Mouse (Mus musculus): Measurements from ENCODE around the gene Trim9. TPM values are rescaled to one million over a fixed set of nuclear protein-coding genes. Genes with fewer than 3 reads are reported as not detected.

Trim9 gene
- polyA plus RNA-seq, 1 experiment from 2014 or later, result 1.1 TPM

DNA sequence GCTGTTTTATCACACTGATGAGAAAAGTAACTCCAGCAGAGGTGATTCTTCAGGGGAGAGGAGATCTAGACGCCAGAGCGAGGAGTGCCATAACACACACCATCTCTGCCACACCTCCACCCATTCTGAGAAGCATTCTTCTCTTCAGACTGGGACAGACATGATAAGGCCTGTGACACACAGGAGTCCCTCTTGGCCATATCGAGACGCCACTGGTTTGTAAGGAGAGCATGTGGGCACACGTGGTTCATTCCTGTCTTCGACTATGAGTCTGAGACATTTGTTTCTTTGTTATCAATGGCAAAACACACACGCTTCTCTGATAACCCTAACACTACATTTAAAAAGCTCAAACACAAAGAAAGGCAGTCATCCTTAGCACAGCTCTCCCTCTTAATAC, 43.9 kb downstream of the Trim9 start:
- H3K27ac ChIP-seq (ENCODE audit: low read length), result no peak overlapping the region
- no peaks in the 10 kb centered on the region for H3K27me3 ChIP-seq (ENCODE audit: control insufficient read depth, insufficient read depth, low read length)
- ATAC-seq (ENCODE audit: insufficient read depth, low FRiP score), result no peak
- H3K9me3 ChIP-seq (replicated peaks; ENCODE audit: control insufficient read depth, low read length), result no peaks in the 10 kb centered on the region
- no peaks in the 10 kb centered on the region for H3K36me3 ChIP-seq (ENCODE audit: control insufficient read depth, insufficient read depth, low read length)
- no peak overlapping the region for H3K4me2 ChIP-seq (ENCODE audit: low read depth, low read length)
- no peaks in the 10 kb centered on the region for H3K4me1 ChIP-seq (ENCODE audit: control insufficient read depth, insufficient read depth, low read length)
- no peak overlapping the region for H3K4me3 ChIP-seq (replicated peaks; ENCODE audit: low read length)
- WGBS, result 57% methylated on average over 7 of the region's 7 CpGs
- H3K9ac ChIP-seq (ENCODE audit: low read length), result no peak overlapping the region

DNA sequence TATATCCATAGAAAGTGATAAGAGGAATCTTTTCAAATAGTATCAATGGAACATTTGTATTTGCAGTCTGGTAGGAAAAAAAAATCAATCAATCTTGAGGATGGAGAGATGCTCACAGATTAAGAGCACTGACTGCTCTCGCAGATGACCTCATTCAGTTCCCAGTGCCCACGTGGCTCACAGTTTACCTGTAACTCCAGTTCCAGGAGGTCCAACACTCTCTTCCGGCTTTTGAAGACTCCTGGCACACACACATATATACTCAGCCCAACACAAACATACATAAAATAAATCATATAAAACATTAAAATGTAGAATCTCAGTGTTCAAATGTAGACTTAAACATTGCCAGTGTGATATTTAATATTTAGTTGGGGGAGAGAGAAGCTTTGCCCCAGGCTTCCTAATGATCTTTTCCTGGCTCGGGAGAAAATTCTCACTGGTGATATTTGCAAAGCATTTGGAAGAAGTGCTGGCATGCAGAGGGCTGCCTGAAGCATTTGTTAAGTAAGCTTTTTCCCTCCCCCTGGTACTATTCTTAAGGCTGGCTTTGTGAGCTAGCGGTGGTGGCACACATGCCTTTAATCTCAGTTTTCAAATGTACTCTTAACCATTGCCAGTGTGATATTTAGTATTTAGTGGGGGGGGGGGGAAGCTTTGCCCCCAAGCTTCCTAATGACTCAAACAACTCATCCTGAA, 45.2 kb downstream of the Trim9 start:
- WGBS, result 45% methylated on average over 5 of the region's 5 CpGs
- no peaks in the 10 kb centered on the region for H3K4me1 ChIP-seq (ENCODE audit: control insufficient read depth, insufficient read depth, low read length)
- H3K27me3 ChIP-seq (ENCODE audit: control insufficient read depth, insufficient read depth, low read length), result no peaks in the 10 kb centered on the region
- ATAC-seq (ENCODE audit: insufficient read depth, low FRiP score), result no peak
- H3K4me3 ChIP-seq (replicated peaks; ENCODE audit: low read length), result no peak overlapping the region
- H3K9ac ChIP-seq (ENCODE audit: low read length), result no peak overlapping the region
- no peak overlapping the region for H3K4me2 ChIP-seq (ENCODE audit: low read depth, low read length)
- no peak overlapping the region for H3K27ac ChIP-seq (ENCODE audit: low read length)
- H3K36me3 ChIP-seq (ENCODE audit: control insufficient read depth, insufficient read depth, low read length), result no peaks in the 10 kb centered on the region
- no peaks in the 10 kb centered on the region for H3K9me3 ChIP-seq (replicated peaks; ENCODE audit: control insufficient read depth, low read length)

DNA sequence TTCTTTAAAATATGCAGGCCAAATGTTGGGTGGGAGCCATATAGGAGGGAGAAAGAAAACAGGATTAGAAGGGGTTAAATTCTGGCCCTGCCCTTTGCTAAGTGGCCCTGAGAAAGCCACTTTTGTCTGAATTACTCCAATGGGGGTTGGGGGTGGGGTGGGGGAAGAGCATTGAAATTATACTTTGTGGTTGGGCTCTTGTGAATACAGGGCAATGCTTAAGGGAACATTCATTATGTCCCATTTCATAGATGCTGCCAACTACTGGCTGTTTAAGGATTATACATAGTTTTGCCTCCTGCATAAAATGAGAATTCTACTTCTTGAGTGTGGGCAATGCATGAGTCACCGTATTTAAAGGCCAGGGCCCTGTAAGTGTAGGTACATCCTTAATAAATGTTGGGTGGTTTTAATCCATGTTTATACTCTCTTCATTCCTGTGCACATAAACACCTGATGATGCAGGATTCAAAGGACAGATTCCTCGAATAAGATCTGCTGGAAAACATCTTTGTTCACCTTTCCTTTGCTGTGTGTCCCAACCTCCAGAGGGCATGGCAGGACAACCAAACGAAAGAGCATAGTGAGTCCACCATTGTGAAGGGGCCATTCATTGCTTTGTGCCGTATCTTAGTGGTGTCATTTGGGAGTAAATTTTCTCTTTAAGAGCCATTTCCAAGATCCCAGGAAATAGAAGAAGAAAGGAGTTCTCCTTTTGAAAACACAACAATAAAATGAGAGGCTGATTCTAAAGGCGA, 53.3 kb downstream of the Trim9 start:
- no peak overlapping the region for H3K9ac ChIP-seq (ENCODE audit: low read length)
- H3K4me1 ChIP-seq (ENCODE audit: control insufficient read depth, insufficient read depth, low read length), result no peaks in the 10 kb centered on the region
- 66% methylated on average over 5 of the region's 5 CpGs for WGBS
- no peak overlapping the region for H3K27ac ChIP-seq (ENCODE audit: low read length)
- H3K4me2 ChIP-seq (ENCODE audit: low read depth, low read length), result no peak overlapping the region
- H3K9me3 ChIP-seq (replicated peaks; ENCODE audit: control insufficient read depth, low read length), result 0 out of 2 replicates have a peak, but pooled peaks cover 3% of the 10 kb centered on the region
- H3K4me3 ChIP-seq (replicated peaks; ENCODE audit: low read length), result no peak overlapping the region
- no peaks in the 10 kb centered on the region for H3K27me3 ChIP-seq (ENCODE audit: control insufficient read depth, insufficient read depth, low read length)
- ATAC-seq (ENCODE audit: insufficient read depth, low FRiP score), result no peak
- H3K36me3 ChIP-seq (ENCODE audit: control insufficient read depth, insufficient read depth, low read length), result no peaks in the 10 kb centered on the region

DNA sequence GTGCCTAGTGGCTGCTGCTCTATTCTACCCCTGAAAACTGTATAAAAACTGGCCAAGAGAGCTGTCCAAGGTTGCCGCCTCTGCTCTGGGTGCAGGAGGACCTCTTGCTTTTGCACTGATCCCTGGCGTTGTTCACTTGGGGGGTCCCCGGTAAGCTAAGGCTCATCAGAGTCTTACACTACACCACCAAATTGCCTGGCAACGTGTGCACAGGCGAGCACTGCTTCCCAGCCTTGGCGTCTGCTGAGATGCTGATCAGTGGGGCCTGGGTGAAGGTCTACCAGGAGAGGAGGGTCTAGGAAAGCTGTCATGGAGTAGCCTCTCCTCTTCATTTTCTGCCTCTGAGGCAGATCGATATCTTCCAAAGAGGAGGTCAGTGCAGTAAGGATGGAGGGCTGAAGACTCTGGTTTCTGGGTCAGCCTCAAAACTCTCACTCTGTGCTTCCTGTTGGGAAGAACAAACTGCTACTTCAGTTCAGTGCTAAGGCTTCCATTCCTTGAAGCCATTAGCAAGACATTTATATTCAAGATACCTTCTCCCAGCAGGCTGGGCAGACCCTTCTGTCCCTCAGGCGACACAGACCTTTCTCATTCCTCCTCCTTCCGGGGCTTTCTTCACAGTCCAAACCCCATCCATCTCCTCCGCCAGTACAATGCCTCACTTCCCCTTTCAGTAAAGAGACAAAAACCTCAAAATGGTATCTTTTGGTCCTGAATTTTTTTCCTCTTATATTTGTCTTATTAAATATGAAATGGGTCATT, 54.1 kb downstream of the Trim9 start:
- no peak overlapping the region for H3K4me2 ChIP-seq (ENCODE audit: low read depth, low read length)
- H3K27ac ChIP-seq (ENCODE audit: low read length), result no peak overlapping the region
- WGBS, result 85% methylated on average over 10 of the region's 10 CpGs
- no peaks in the 10 kb centered on the region for H3K4me1 ChIP-seq (ENCODE audit: control insufficient read depth, insufficient read depth, low read length)
- H3K4me3 ChIP-seq (replicated peaks; ENCODE audit: low read length), result no peak overlapping the region
- no peak overlapping the region for H3K9ac ChIP-seq (ENCODE audit: low read length)
- no peaks in the 10 kb centered on the region for H3K27me3 ChIP-seq (ENCODE audit: control insufficient read depth, insufficient read depth, low read length)
- no peak for ATAC-seq (ENCODE audit: insufficient read depth, low FRiP score)
- 0 out of 2 replicates have a peak, but pooled peaks cover 3% of the 10 kb centered on the region for H3K9me3 ChIP-seq (replicated peaks; ENCODE audit: control insufficient read depth, low read length)
- no peaks in the 10 kb centered on the region for H3K36me3 ChIP-seq (ENCODE audit: control insufficient read depth, insufficient read depth, low read length)

DNA sequence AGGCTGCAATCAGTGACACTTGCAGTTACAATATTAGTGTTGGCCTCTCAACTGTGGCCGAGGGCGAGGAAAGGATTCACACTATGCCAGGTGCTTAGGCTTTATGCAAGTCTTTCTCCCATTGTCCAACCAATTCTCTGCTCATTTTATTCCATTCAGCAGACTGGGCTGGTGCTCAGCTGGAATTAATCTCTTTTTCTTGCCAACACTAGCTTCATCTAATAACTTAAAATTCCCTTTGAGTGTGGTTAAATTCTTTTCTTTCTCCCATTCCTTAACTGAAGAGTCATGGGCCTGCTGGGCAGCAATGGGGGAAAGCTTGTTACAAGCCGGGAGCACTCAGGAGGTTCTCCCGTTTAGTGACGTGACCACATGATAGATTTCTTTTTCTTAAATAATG, 61.9 kb downstream of the Trim9 start:
- no peak overlapping the region for H3K9ac ChIP-seq (ENCODE audit: low read length)
- no peak overlapping the region for H3K27ac ChIP-seq (ENCODE audit: low read length)
- H3K27me3 ChIP-seq (ENCODE audit: control insufficient read depth, insufficient read depth, low read length), result no peaks in the 10 kb centered on the region
- WGBS, result 75% methylated on average over 5 of the region's 5 CpGs
- H3K4me1 ChIP-seq (ENCODE audit: control insufficient read depth, insufficient read depth, low read length), result no peaks in the 10 kb centered on the region
- no peak for ATAC-seq (ENCODE audit: insufficient read depth, low FRiP score)
- H3K4me2 ChIP-seq (ENCODE audit: low read depth, low read length), result no peak overlapping the region
- H3K36me3 ChIP-seq (ENCODE audit: control insufficient read depth, insufficient read depth, low read length), result no peaks in the 10 kb centered on the region
- no peaks in the 10 kb centered on the region for H3K9me3 ChIP-seq (replicated peaks; ENCODE audit: control insufficient read depth, low read length)
- H3K4me3 ChIP-seq (replicated peaks; ENCODE audit: low read length), result no peak overlapping the region

DNA sequence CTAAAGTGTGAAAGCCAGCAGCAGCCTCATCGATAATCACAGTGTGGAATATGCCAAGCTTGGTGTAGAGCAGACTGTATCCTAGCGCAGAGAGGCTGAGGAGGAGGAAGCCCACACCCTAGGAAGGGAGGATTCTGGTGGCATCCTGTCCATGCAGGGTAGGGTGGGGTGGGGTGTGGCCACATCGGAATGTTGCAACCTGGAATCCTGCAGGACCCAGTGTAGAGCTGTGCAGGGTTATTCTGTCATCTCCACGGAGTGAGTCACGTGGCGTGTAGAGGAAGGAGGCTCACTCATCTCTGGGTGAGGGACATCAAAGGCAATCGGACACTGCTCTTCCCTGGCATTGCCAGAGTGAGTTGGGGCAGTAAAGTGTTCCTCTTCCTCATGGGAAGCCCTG, 62.4 kb downstream of the Trim9 start:
- H3K27ac ChIP-seq (ENCODE audit: low read length), result no peak overlapping the region
- H3K4me3 ChIP-seq (replicated peaks; ENCODE audit: low read length), result no peak overlapping the region
- H3K4me2 ChIP-seq (ENCODE audit: low read depth, low read length), result no peak overlapping the region
- H3K9ac ChIP-seq (ENCODE audit: low read length), result no peak overlapping the region
- H3K4me1 ChIP-seq (ENCODE audit: control insufficient read depth, insufficient read depth, low read length), result no peaks in the 10 kb centered on the region
- H3K27me3 ChIP-seq (ENCODE audit: control insufficient read depth, insufficient read depth, low read length), result no peaks in the 10 kb centered on the region
- no peaks in the 10 kb centered on the region for H3K9me3 ChIP-seq (replicated peaks; ENCODE audit: control insufficient read depth, low read length)
- H3K36me3 ChIP-seq (ENCODE audit: control insufficient read depth, insufficient read depth, low read length), result no peaks in the 10 kb centered on the region
- 74% methylated on average over 7 of the region's 7 CpGs for WGBS
- ATAC-seq (ENCODE audit: insufficient read depth, low FRiP score), result no peak

DNA sequence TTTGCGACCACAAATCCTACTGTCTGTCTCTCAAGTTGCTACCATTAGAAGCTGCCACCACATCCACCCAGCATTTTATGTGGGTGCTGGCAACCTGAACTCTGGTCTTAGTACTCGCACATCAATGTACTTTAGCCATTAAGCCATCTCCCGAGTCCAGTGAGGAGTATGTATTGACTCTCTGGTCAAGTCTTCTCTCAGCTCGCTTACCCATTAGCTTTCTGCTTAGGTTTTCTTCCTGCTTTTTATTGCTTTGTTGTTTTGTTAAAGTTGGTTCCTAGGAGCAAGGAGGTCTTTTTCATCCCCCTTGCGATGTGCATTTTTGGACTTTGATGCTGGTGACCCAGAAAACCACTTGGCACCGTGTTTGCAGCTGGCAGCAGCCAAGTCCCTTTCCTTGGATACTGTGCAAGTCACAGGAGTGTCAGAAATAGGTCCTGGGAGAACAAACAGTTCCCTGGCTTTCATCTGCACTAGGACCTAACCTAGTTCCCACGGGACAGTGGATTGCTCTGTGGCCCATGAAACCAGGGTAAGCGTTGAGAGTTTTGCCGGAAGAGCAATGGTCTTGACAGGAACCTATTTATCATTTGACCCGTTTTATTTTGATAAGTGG, 64.2 kb downstream of the Trim9 start:
- H3K27ac ChIP-seq (ENCODE audit: low read length), result no peak overlapping the region
- no peaks in the 10 kb centered on the region for H3K9me3 ChIP-seq (replicated peaks; ENCODE audit: control insufficient read depth, low read length)
- H3K9ac ChIP-seq (ENCODE audit: low read length), result no peak overlapping the region
- ATAC-seq (ENCODE audit: insufficient read depth, low FRiP score), result no peak
- no peaks in the 10 kb centered on the region for H3K27me3 ChIP-seq (ENCODE audit: control insufficient read depth, insufficient read depth, low read length)
- WGBS, result 65% methylated on average over 10 of the region's 10 CpGs
- H3K36me3 ChIP-seq (ENCODE audit: control insufficient read depth, insufficient read depth, low read length), result no peaks in the 10 kb centered on the region
- no peak overlapping the region for H3K4me2 ChIP-seq (ENCODE audit: low read depth, low read length)
- no peak overlapping the region for H3K4me3 ChIP-seq (replicated peaks; ENCODE audit: low read length)
- H3K4me1 ChIP-seq (ENCODE audit: control insufficient read depth, insufficient read depth, low read length), result no peaks in the 10 kb centered on the region

DNA sequence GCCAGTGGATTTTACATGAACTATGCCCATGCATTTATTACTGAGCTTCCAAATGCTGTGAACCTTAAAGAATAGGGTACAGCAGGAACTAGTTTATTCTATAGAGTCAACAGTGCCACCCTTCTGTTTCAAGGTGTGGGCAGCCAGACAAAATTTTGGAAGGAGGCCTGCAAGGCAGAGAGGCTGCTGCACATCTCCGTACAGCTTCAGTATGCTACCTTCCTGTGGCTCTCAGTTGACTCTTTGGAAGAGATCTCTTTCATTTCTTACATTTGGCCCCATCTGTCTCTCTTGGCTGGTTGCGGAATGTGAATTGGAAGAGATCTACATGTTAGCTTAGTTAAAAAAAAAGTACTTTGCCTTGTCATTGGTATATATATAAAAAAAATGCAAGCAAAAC, 66.5 kb downstream of the Trim9 start:
- Histone ChIP-seq H3K4me1 (ENCODE audit: control insufficient read depth, insufficient read depth, low read length) (no peaks in the 10 kb centered on the region), H3K36me3 (ENCODE audit: control insufficient read depth, insufficient read depth, low read length) (no peaks in the 10 kb centered on the region), H3K4me2 (ENCODE audit: low read depth, low read length) (no peak overlapping the region), H3K27me3 (ENCODE audit: control insufficient read depth, insufficient read depth, low read length) (no peaks in the 10 kb centered on the region), H3K9ac (ENCODE audit: low read length) (no peak overlapping the region), H3K27ac (ENCODE audit: low read length) (no peak overlapping the region), H3K9me3 (replicated peaks; ENCODE audit: control insufficient read depth, low read length) (no peaks in the 10 kb centered on the region), H3K4me3 (replicated peaks; ENCODE audit: low read length) (no peak overlapping the region)
- WGBS, result 89% methylated on average over 2 of the region's 2 CpGs
- no peak for ATAC-seq (ENCODE audit: insufficient read depth, low FRiP score)

DNA sequence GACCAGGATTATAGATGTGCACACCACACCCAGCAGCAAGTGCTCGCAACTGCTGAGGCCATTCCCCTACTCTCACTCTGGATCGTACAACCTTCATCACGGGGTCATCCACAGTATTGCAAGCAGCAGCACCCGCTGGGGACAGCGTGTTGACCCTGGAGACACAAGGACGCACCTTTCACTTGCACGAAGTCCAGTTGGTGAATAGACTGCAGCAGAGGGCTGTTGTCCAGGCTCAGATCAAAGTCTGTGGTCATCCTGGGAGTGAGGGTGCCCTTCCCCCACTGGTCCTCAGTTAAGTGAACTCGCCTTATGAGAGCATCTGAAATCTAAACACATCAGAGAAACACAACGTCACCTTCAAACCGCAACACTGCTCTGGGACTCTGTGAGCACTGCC, 67.0 kb downstream of the Trim9 start:
- H3K27ac ChIP-seq (ENCODE audit: low read length), result no peak overlapping the region
- H3K36me3 ChIP-seq (ENCODE audit: control insufficient read depth, insufficient read depth, low read length), result no peaks in the 10 kb centered on the region
- H3K4me2 ChIP-seq (ENCODE audit: low read depth, low read length), result no peak overlapping the region
- no peaks in the 10 kb centered on the region for H3K4me1 ChIP-seq (ENCODE audit: control insufficient read depth, insufficient read depth, low read length)
- no peak overlapping the region for H3K4me3 ChIP-seq (replicated peaks; ENCODE audit: low read length)
- H3K27me3 ChIP-seq (ENCODE audit: control insufficient read depth, insufficient read depth, low read length), result no peaks in the 10 kb centered on the region
- 74% methylated on average over 10 of the region's 10 CpGs for WGBS
- ATAC-seq (ENCODE audit: insufficient read depth, low FRiP score), result no peak
- H3K9ac ChIP-seq (ENCODE audit: low read length), result no peak overlapping the region
- no peaks in the 10 kb centered on the region for H3K9me3 ChIP-seq (replicated peaks; ENCODE audit: control insufficient read depth, low read length)
